In genomic region chr7:79744585-79744984, GRCm38 (mm10) we compare ENCODE assay signal across 25 mouse cellular contexts. TPM values are rescaled to one million over a fixed set of nuclear protein-coding genes. Genes with fewer than 3 reads are reported as not detected.
"Had no signal": no experiment of that assay in that cellular context is flagged by ENCODE, and none has a peak within 500 bp of the region (broad histone marks: within the 10 kb centered on the region; RNA-seq: fewer than 3 reads in every experiment).

No protein-coding gene starts in this region.

- H3K4me2 ChIP-seq: lung, embryonic 15.5 days; midbrain, embryonic 12.5 days; neural tube, embryonic 13.5 days; neural tube, embryonic 15.5 days had no signal

- H3K9ac ChIP-seq: lung, embryonic 15.5 days; midbrain, embryonic 12.5 days; neural tube, embryonic 13.5 days; neural tube, embryonic 15.5 days had no signal

- H3K4me3 ChIP-seq: lung, embryonic 15.5 days; midbrain, embryonic 10.5 days; midbrain, embryonic 12.5 days; myocyte; neural tube, embryonic 13.5 days; neural tube, embryonic 15.5 days had no signal

- DNase-seq: lung, adult 2 months; lung, postnatal 14 days; lung, postnatal 36 days; midbrain, embryonic 14.5 days; retina, postnatal 1 day; right cerebral cortex, postnatal 25 days; right cerebral cortex, postnatal 4 days; spleen, adult 18-20 months; thymus, adult 18-20 months; thymus, postnatal 14 days; thymus, postnatal 36 days had no signal

- H3K27ac ChIP-seq: lung, embryonic 15.5 days; macrophage; midbrain, embryonic 10.5 days; midbrain, embryonic 12.5 days; neural tube, embryonic 13.5 days; neural tube, embryonic 15.5 days had no signal

- H3K36me3 ChIP-seq: lung, embryonic 15.5 days; midbrain, embryonic 12.5 days; neural tube, embryonic 13.5 days; neural tube, embryonic 15.5 days had no signal

- H3K27me3 ChIP-seq: lung, embryonic 15.5 days; midbrain, embryonic 12.5 days; neural tube, embryonic 13.5 days; neural tube, embryonic 15.5 days had no signal

- ATAC-seq: lung, postnatal 0 days; midbrain, embryonic 16.5 days had no signal

- H3K9me3 ChIP-seq: lung, embryonic 15.5 days; midbrain, embryonic 10.5 days; midbrain, embryonic 12.5 days; neural tube, embryonic 13.5 days; neural tube, embryonic 15.5 days had no signal

RNA-seq across cellular contexts. Expression of gene Wdr93, which starts 1.6 kb away (rescaled TPM):
- total RNA-seq: megakaryocyte, adult 5-6 weeks; megakaryocyte-erythroid progenitor cell, adult 5-6 weeks had no signal

RNA-seq across cellular contexts. Expression of gene Plin1, which starts 11.9 kb away (rescaled TPM):
- total RNA-seq: megakaryocyte, adult 5-6 weeks; megakaryocyte-erythroid progenitor cell, adult 5-6 weeks had no signal
- polyA plus RNA-seq: lung, embryonic 15.5 days; macrophage; midbrain, embryonic 12.5 days; myocyte; neural tube, embryonic 11.5 days; neural tube, embryonic 13.5 days; stomach, embryonic 14.5 days; stomach, embryonic 16.5 days had no signal

RNA-seq across cellular contexts. Expression of gene Mesp1, which starts 49.0 kb away (rescaled TPM):
- total RNA-seq: megakaryocyte, adult 5-6 weeks; megakaryocyte-erythroid progenitor cell, adult 5-6 weeks had no signal
- polyA plus RNA-seq: lung, embryonic 15.5 days; macrophage; midbrain, embryonic 12.5 days; myocyte; neural tube, embryonic 11.5 days; neural tube, embryonic 13.5 days; neural tube, embryonic 15.5 days; stomach, embryonic 14.5 days; stomach, embryonic 16.5 days had no signal
